Mouse (Mus musculus): ENCODE measurements at regions not wholly inside any gene's neighbourhood (a gene's known extent, or its start where the extent isn't known, plus 50 kb on each side); places are given as distances from the start of the nearest gene placed in this dataset.

GRCm38 (mm10) chr5:39832565-39832964 is 77.3 kb upstream of the Hs3st1 start:
- in situ Hi-C loops (cut with MboI; ENCODE audit: low pct_ligation_motif_present, low pct_unique_long_range_greater_than_20kb, low sequenced_read_pairs): no loop called here
- DNase-seq (ENCODE audit: extremely low read depth): no peak
- Histone ChIP-seq H3K4me2 (ENCODE audit: insufficient read depth, low read depth, poor library complexity, severe bottlenecking) (no peak overlapping the region), H3K36me3 (replicated peaks in 1 of 2; ENCODE audit: control insufficient read depth in 1 of 2, insufficient read depth in 1 of 2, low read length in 1 of 2) (no peaks in the 10 kb centered on the region), H3K9ac (ENCODE audit: insufficient read depth, low read depth) (no peak overlapping the region), H3K79me2 (replicated peaks; ENCODE audit: control insufficient read depth, extremely low read depth, insufficient read depth, poor library complexity, severe bottlenecking) (no peaks in the 10 kb centered on the region), H3K4me3 (replicated peaks in 1 of 3; ENCODE audit: low read depth in 2 of 3, low read length in 2 of 3, poor library complexity in 1 of 3) (no peak overlapping the region), H3K27ac (ENCODE audit: insufficient read depth, low read depth) (no peak overlapping the region), H3K27me3 (replicated peaks) (no peaks in the 10 kb centered on the region), H3K9me3 (replicated peaks; ENCODE audit: low read length) (no peaks in the 10 kb centered on the region), H3K4me1 (ENCODE audit: control insufficient read depth in 1 of 2, insufficient read depth in 2 of 2) (no peaks in the 10 kb centered on the region)
- dilution Hi-C loops (cut with MboI; ENCODE audit: extremely low pct_ligation_motif_present, extremely low pct_unique_long_range_greater_than_20kb, low sequenced_read_pairs): no loop called here
- no peak for TF ChIP-seq RCOR1 (conservative IDR thresholded peaks at IDR 0.05; ENCODE audit: low read depth, low read length)
- TF ChIP-seq BHLHE40 (IDR thresholded peaks at IDR 0.05; ENCODE audit: low read depth, low read length): no peak
- no peak for TF ChIP-seq NRF1 (IDR thresholded peaks at IDR 0.05; ENCODE audit: low read depth, low read length)

DNA sequence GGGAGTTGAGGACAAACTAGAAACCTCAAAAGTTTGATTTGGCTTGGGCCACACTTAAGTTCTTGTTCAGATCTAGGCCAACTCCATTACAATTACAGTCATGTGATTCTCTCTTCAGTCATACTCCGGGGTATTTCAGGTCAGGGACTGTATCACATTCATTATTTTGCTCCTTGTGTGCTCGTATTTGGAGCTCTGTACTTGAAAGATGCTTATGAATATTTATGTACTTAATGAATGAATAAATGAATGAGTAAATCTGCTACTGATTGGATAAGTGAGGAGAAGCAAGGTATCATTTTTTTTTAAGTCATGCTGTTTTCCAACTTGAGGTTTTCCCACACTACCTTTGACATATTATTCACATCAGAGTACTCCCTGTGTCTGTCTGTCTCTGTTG is 69.4 kb upstream of the Hs3st1 start:
- no peaks in the 10 kb centered on the region for H3K79me2 ChIP-seq (replicated peaks; ENCODE audit: control insufficient read depth, extremely low read depth, insufficient read depth, poor library complexity, severe bottlenecking)
- no peak overlapping the region for H3K27ac ChIP-seq (ENCODE audit: insufficient read depth, low read depth)
- dilution Hi-C loops (cut with MboI; ENCODE audit: extremely low pct_ligation_motif_present, extremely low pct_unique_long_range_greater_than_20kb, low sequenced_read_pairs) (no loop called here), in situ Hi-C loops (cut with MboI; ENCODE audit: low pct_ligation_motif_present, low pct_unique_long_range_greater_than_20kb, low sequenced_read_pairs) (no loop called here)
- no peak overlapping the region for H3K4me3 ChIP-seq (replicated peaks in 1 of 3; ENCODE audit: low read depth in 2 of 3, low read length in 2 of 3, poor library complexity in 1 of 3)
- no peak overlapping the region for H3K9ac ChIP-seq (ENCODE audit: insufficient read depth, low read depth)
- no peaks in the 10 kb centered on the region for H3K4me1 ChIP-seq (ENCODE audit: control insufficient read depth in 1 of 2, insufficient read depth in 2 of 2)
- no peak overlapping the region for H3K4me2 ChIP-seq (ENCODE audit: insufficient read depth, low read depth, poor library complexity, severe bottlenecking)
- DNase-seq (ENCODE audit: extremely low read depth): no peak
- no peaks in the 10 kb centered on the region for H3K9me3 ChIP-seq (replicated peaks; ENCODE audit: low read length)
- TF ChIP-seq MXI1 (IDR thresholded peaks at IDR 0.05; ENCODE audit: low read depth, low read length): no peak
- no peaks in the 10 kb centered on the region for H3K36me3 ChIP-seq (replicated peaks in 1 of 2; ENCODE audit: control insufficient read depth in 1 of 2, insufficient read depth in 1 of 2, low read length in 1 of 2)
- H3K27me3 ChIP-seq (replicated peaks): no peaks in the 10 kb centered on the region

DNA sequence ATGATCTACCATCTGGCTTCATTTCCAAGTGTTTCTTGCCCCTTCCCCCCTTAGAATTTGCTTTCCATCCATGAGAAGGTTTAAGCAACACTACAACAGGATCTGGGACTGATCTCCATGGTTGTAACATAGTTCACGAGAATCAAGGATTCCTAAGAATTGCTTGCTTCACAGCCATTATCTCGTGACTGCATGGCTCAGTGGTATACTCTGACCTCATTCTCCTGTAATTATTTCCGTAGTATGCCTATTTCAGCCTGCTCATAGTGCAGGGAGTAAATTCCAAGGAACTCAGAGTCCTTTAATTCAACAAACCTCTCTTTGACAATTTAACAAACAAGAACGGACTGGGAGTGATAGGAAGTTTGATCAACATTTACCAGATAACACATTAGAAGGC is 51.4 kb upstream of the Hs3st1 start:
- dilution Hi-C loops (cut with MboI; ENCODE audit: extremely low pct_ligation_motif_present, extremely low pct_unique_long_range_greater_than_20kb, low sequenced_read_pairs): no loop called here
- Histone ChIP-seq H3K79me2 (replicated peaks; ENCODE audit: control insufficient read depth, extremely low read depth, insufficient read depth, poor library complexity, severe bottlenecking) (no peaks in the 10 kb centered on the region), H3K27me3 (replicated peaks) (no peaks in the 10 kb centered on the region), H3K4me3 (replicated peaks in 1 of 3; ENCODE audit: low read depth in 2 of 3, low read length in 2 of 3, poor library complexity in 1 of 3) (no peak overlapping the region), H3K27ac (ENCODE audit: insufficient read depth, low read depth) (no peak overlapping the region), H3K36me3 (replicated peaks in 1 of 2; ENCODE audit: control insufficient read depth in 1 of 2, insufficient read depth in 1 of 2, low read length in 1 of 2) (no peaks in the 10 kb centered on the region), H3K4me1 (ENCODE audit: control insufficient read depth in 1 of 2, insufficient read depth in 2 of 2) (no peaks in the 10 kb centered on the region), H3K9me3 (replicated peaks; ENCODE audit: low read length) (no peaks in the 10 kb centered on the region), H3K9ac (ENCODE audit: insufficient read depth, low read depth) (no peak overlapping the region), H3K4me2 (ENCODE audit: insufficient read depth, low read depth, poor library complexity, severe bottlenecking) (no peak overlapping the region)
- no peak for DNase-seq (ENCODE audit: extremely low read depth)
- TF ChIP-seq JUN (IDR thresholded peaks at IDR 0.05; ENCODE audit: insufficient read depth, low read depth, low read length) (no peak), CHD2 (IDR thresholded peaks at IDR 0.05; ENCODE audit: low read length) (no peak), ZKSCAN1 (IDR thresholded peaks at IDR 0.05; ENCODE audit: borderline replicate concordance, low read depth, low read length) (no peak), CTCF (conservative IDR thresholded peaks at IDR 0.05 in 1 of 2, IDR thresholded peaks at IDR 0.05 in 1 of 2; ENCODE audit: low read depth in 2 of 2, low read length in 2 of 2) (no peak), MXI1 (IDR thresholded peaks at IDR 0.05; ENCODE audit: low read depth, low read length) (no peak), CHD1 (IDR thresholded peaks at IDR 0.05; ENCODE audit: low read depth, low read length) (no peak)
- in situ Hi-C loops (cut with MboI; ENCODE audit: low pct_ligation_motif_present, low pct_unique_long_range_greater_than_20kb, low sequenced_read_pairs): no loop called here
